Mouse (Mus musculus) heart, embryonic 15.5 days (tissue): Measurements from ENCODE around the gene Dnah14. TPM values are rescaled to one million over a fixed set of nuclear protein-coding genes. Genes with fewer than 3 reads are reported as not detected.

Experiments used
- ATAC-seq: fragments of 200-750 bp; cut with Nextera tagmentation; replicated peaks from 2 replicates; pipeline ENCODE4 v1.8.0; 2017; ENCODE audit warnings: low read depth, moderate TSS enrichment; ENCODE audit not compliant: insufficient number of reproducible peaks, insufficient read depth, low FRiP score
- H3K27ac ChIP-seq: fragments of 300-500 bp; sonication (generic); 2 replicates; pipeline ENCODE4 v1.5.1; 2015; ENCODE audit warnings: mild to moderate bottlenecking, inconsistent platforms
- H3K27me3 ChIP-seq: fragments of 300-500 bp; sonication (generic); 2 replicates; pipeline ENCODE4 v1.6.1; 2015; ENCODE audit warnings: inconsistent platforms
- H3K36me3 ChIP-seq: fragments of 300-500 bp; sonication (generic); 2 replicates; pipeline ENCODE4 v1.6.1; 2015; ENCODE audit warnings: mild to moderate bottlenecking, inconsistent platforms
- H3K4me1 ChIP-seq: fragments of 300-500 bp; sonication (generic); replicated peaks from 2 replicates; pipeline ENCODE4 v1.6.1; 2015; ENCODE audit warnings: inconsistent platforms
- H3K4me2 ChIP-seq: fragments of 300-500 bp; sonication (generic); 2 replicates; pipeline ENCODE4 v1.6.1; 2015; ENCODE audit warnings: inconsistent platforms, mild to moderate bottlenecking, moderate library complexity
- H3K4me3 ChIP-seq: fragments of 300-500 bp; sonication (generic); 2 replicates; pipeline ENCODE4 v1.5.1; 2015; ENCODE audit warnings: mild to moderate bottlenecking, inconsistent platforms
- H3K9ac ChIP-seq: fragments of 300-500 bp; sonication (generic); 2 replicates; pipeline ENCODE4 v1.6.1; 2015; ENCODE audit warnings: mild to moderate bottlenecking, inconsistent platforms
- H3K9me3 ChIP-seq: fragments of 300-500 bp; sonication (generic); replicated peaks from 2 replicates; pipeline ENCODE4 v1.6.1; 2016; ENCODE audit warnings: inconsistent platforms
- WGBS: fragments of 180-500 bp; shearing (Covaris S2); methylation state at CpG from one replicate; pipeline ENCODE4 v1.1.7; 2015; ENCODE audit warnings: mixed read lengths; 5-methylcytosine and 5-hydroxymethylcytosine counted together
- polyA plus RNA-seq: library from polyadenylated mRNA; unstranded; fragments of >200 nt; fragmentation: Nextera tagmentation; extraction: Ambion mirVana; gene quantifications from 2 replicates; pipeline ENCODE4 v1.2.1, GENCODE M21; 2015

Gene Dnah14
- polyA plus RNA-seq: 0.53 and 0.77 TPM in 2 replicates

GRCm38 (mm10) chr1:181576322-181576721 lies at the start of gene Dnah14:
Gene Dnah14 (plus strand): TSS chr1:181576559.
- H3K36me3 ChIP-seq: no peaks in the 10 kb centered on the region
- no peaks in the 10 kb centered on the region for H3K9me3 ChIP-seq
- H3K9ac ChIP-seq: no peak within 1 kb of the TSS
- no peak for ATAC-seq
- H3K4me3 ChIP-seq: no peak within 1 kb of the TSS
- H3K27me3 ChIP-seq: no peaks in the 10 kb centered on the region
- no peak within 1 kb of the TSS for H3K27ac ChIP-seq
- no peaks in the 10 kb centered on the region for H3K4me1 ChIP-seq
- no peak within 1 kb of the TSS for H3K4me2 ChIP-seq
- 60% methylated on average over 12 of the region's 12 CpGs for WGBS

GRCm38 (mm10) chr1:181529368-181529767 lies 47.0 kb upstream of the Dnah14 start:
- peak; percentile 53 for ATAC-seq
- peaks cover 7% of the 10 kb centered on the region for H3K4me1 ChIP-seq
- 0 out of 2 replicates have a peak overlapping the region, but pooled peaks have one; percentile 46 for H3K27ac ChIP-seq
- WGBS: 42% methylated on average over 4 of the region's 4 CpGs
- H3K4me2 ChIP-seq: no peak overlapping the region
- H3K9me3 ChIP-seq: no peaks in the 10 kb centered on the region
- no peaks in the 10 kb centered on the region for H3K27me3 ChIP-seq
- H3K4me3 ChIP-seq: no peak overlapping the region
- no peak overlapping the region for H3K9ac ChIP-seq
- H3K36me3 ChIP-seq: no peaks in the 10 kb centered on the region

GRCm38 (mm10) chr1:181535165-181535873 lies 41.0 kb upstream of the Dnah14 start:
- 37% methylated on average over 10 of the region's 10 CpGs for WGBS
- peaks cover 13% of the 10 kb centered on the region for H3K4me1 ChIP-seq
- no peak overlapping the region for H3K4me2 ChIP-seq
- 0 out of 2 replicates have a peak, but pooled peaks have one; percentile 43 for ATAC-seq
- H3K4me3 ChIP-seq: no peak overlapping the region
- no peaks in the 10 kb centered on the region for H3K27me3 ChIP-seq
- no peaks in the 10 kb centered on the region for H3K36me3 ChIP-seq
- H3K9me3 ChIP-seq: no peaks in the 10 kb centered on the region
- no peak overlapping the region for H3K9ac ChIP-seq
- no peak overlapping the region for H3K27ac ChIP-seq

GRCm38 (mm10) chr1:181537627-181538525 lies 38.5 kb upstream of the Dnah14 start:
- 85% methylated on average over 9 of the region's 9 CpGs for WGBS
- H3K4me1 ChIP-seq: peaks cover 14% of the 10 kb centered on the region
- ATAC-seq: no peak
- no peaks in the 10 kb centered on the region for H3K36me3 ChIP-seq
- H3K27ac ChIP-seq: no peak overlapping the region
- no peak overlapping the region for H3K4me3 ChIP-seq
- H3K9me3 ChIP-seq: no peaks in the 10 kb centered on the region
- no peak overlapping the region for H3K9ac ChIP-seq
- no peak overlapping the region for H3K4me2 ChIP-seq
- H3K27me3 ChIP-seq: no peaks in the 10 kb centered on the region

GRCm38 (mm10) chr1:181539846-181540769 lies 36.3 kb upstream of the Dnah14 start:
- H3K36me3 ChIP-seq: no peaks in the 10 kb centered on the region
- WGBS: 58% methylated on average over 22 of the region's 22 CpGs
- peaks cover 7% of the 10 kb centered on the region; the same call in 1 of the 2 replicates for H3K27me3 ChIP-seq
- no peak overlapping the region for H3K4me3 ChIP-seq
- no peaks in the 10 kb centered on the region for H3K9me3 ChIP-seq
- no peak overlapping the region for H3K4me2 ChIP-seq
- no peak for ATAC-seq
- H3K4me1 ChIP-seq: peaks cover 8% of the 10 kb centered on the region
- H3K27ac ChIP-seq: no peak overlapping the region
- H3K9ac ChIP-seq: no peak overlapping the region

GRCm38 (mm10) chr1:181543711-181544383 lies 32.5 kb upstream of the Dnah14 start:
- 65% methylated on average over 5 of the region's 5 CpGs for WGBS
- 0 out of 2 replicates have a peak, but pooled peaks cover 4% of the 10 kb centered on the region for H3K4me1 ChIP-seq
- peaks cover 7% of the 10 kb centered on the region; the same call in 1 of the 2 replicates for H3K27me3 ChIP-seq
- H3K36me3 ChIP-seq: no peaks in the 10 kb centered on the region
- H3K4me2 ChIP-seq: no peak overlapping the region
- no peak overlapping the region for H3K4me3 ChIP-seq
- H3K9ac ChIP-seq: no peak overlapping the region
- no peak for ATAC-seq
- H3K27ac ChIP-seq: no peak overlapping the region
- H3K9me3 ChIP-seq: no peaks in the 10 kb centered on the region

GRCm38 (mm10) chr1:181545044-181545772 lies 31.2 kb upstream of the Dnah14 start:
- H3K4me1 ChIP-seq: 0 out of 2 replicates have a peak, but pooled peaks cover 4% of the 10 kb centered on the region
- H3K4me2 ChIP-seq: peak overlapping the region; percentile 27; the same call in 1 of the 2 replicates
- H3K4me3 ChIP-seq: no peak overlapping the region
- peaks cover 7% of the 10 kb centered on the region; the same call in 1 of the 2 replicates for H3K27me3 ChIP-seq
- H3K9ac ChIP-seq: no peak overlapping the region
- H3K36me3 ChIP-seq: no peaks in the 10 kb centered on the region
- H3K27ac ChIP-seq: no peak overlapping the region
- no peaks in the 10 kb centered on the region for H3K9me3 ChIP-seq
- WGBS: 30% methylated on average over 23 of the region's 23 CpGs
- ATAC-seq: 0 out of 2 replicates have a peak, but pooled peaks have one; percentile 31

- H3K36me3 ChIP-seq: no peaks in the 10 kb centered on the region
- no peak for ATAC-seq
- H3K4me2 ChIP-seq: no peak overlapping the region
- WGBS: 73% methylated on average over 8 of the region's 8 CpGs
- peaks cover under 1% of the 10 kb centered on the region; the same call in 1 of the 2 replicates for H3K27me3 ChIP-seq
- H3K4me1 ChIP-seq: no peaks in the 10 kb centered on the region
- no peak overlapping the region for H3K27ac ChIP-seq
- H3K4me3 ChIP-seq: no peak overlapping the region
- H3K9me3 ChIP-seq: no peaks in the 10 kb centered on the region
- H3K9ac ChIP-seq: no peak overlapping the region
These were observed 26.4 kb upstream of the Dnah14 start for GRCm38 (mm10) chr1:181549987-181550386.

- Histone ChIP-seq H3K36me3 (no peaks in the 10 kb centered on the region), H3K9ac (no peak overlapping the region), H3K4me1 (no peaks in the 10 kb centered on the region), H3K4me2 (no peak overlapping the region), H3K9me3 (no peaks in the 10 kb centered on the region), H3K27me3 (no peaks in the 10 kb centered on the region), H3K27ac (no peak overlapping the region), H3K4me3 (no peak overlapping the region)
- 25% methylated on average over 5 of the region's 5 CpGs for WGBS
- ATAC-seq: no peak
These were observed 25.5 kb upstream of the Dnah14 start for GRCm38 (mm10) chr1:181550826-181551225.
